Mouse (Mus musculus): ENCODE results near the gene Sec24a.
"Not testable (repeated sequence)": the region's sequence is repeated elsewhere in the genome, so short reads cannot be mapped to it uniquely, and the experiment has no call there.

- TF ChIP-seq CTCF (IDR thresholded peaks at IDR 0.05; ENCODE audit: low read depth); EP300 (optimal IDR thresholded peaks at IDR 0.05): not testable (repeated sequence)
These were observed 11.7 kb downstream of the Sec24a start for GRCm38 (mm10) chr11:51751623-51752225.

Data from stomach, postnatal 0 days (tissue).